Mouse (Mus musculus): ENCODE measurements at regions not wholly inside any gene's neighbourhood (a gene's known extent, or its start where the extent isn't known, plus 50 kb on each side); places are given as distances from the start of the nearest gene placed in this dataset.

DNA sequence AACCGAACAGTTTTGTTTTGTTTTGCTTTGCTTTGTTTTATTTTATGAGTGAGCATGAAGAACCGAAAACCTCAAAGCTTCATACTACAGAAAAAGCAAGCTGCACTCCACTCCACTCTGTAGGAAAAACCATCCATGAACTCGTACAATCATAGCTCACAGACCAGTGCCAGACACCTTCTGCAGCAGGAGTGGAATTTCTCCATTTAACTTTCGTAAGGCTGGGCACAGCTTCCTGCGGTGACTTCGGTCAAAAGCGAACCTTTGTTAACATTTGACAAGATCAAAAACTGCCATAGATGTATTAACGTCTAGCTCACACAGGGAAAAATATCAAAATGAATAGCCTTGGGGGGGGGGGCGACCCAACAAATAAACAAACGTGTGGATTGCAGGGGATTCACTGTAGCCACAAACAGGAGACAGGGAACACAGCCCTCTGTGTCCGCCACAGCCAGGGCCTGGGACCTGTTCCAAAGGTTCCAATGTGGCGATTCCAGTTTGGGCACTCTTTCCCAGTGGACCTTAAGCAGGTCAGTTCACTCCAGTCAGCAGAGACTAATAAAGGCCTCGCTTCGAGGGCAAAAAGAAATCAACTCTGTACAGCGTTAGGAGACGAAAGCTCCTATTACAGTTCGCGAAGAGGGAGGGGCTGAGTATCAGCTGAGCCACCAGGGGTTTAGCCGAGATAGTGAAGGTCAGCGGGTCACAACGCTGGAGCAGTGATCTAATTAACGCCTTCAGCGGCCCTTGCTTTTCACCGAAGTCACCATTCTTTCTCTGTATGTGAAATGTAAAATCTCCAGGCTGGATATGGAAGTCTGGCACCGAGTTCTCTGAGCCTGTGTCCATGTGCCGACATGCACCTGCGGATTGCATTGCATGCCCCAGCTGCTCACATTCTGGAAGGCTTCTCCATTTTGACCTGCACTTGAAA is 135.4 kb upstream of the Ankrd55 start:
- H3K79me2 ChIP-seq (replicated peaks; ENCODE audit: control insufficient read depth, insufficient read depth, low read length), result no peaks in the 10 kb centered on the region
- intact Hi-C loops (cut with DNase I), result no loop called here
- H3K27me3 ChIP-seq (ENCODE audit: control insufficient read depth, insufficient read depth, low read length), result no peaks in the 10 kb centered on the region
- H3K4me3 ChIP-seq, result peak overlapping the region; percentile 16; the same call in 1 of the 2 replicates
- 0 out of 2 replicates have a peak overlapping the region, but pooled peaks have one; percentile 20 for H3K9ac ChIP-seq (ENCODE audit: low read depth, low read length)
- H3K36me3 ChIP-seq (ENCODE audit: control insufficient read depth, insufficient read depth, low read length), result no peaks in the 10 kb centered on the region
- 18% methylated on average over 27 of the region's 27 CpGs for WGBS
- TF ChIP-seq EP300 (IDR thresholded peaks at IDR 0.05; ENCODE audit: insufficient read depth, low read depth, low read length) (no peak), POLR2A (IDR thresholded peaks at IDR 0.05; ENCODE audit: insufficient read depth, low read depth, low read length) (no peak), CTCF (IDR thresholded peaks at IDR 0.05) (no peak; the same call in 1 of the 2 replicates)
- H3K4me1 ChIP-seq (ENCODE audit: control insufficient read depth, insufficient read depth, low read length), result peaks cover 3% of the 10 kb centered on the region; the same call in 1 of the 2 replicates
- peak overlapping the region; percentile 75 for H3K27ac ChIP-seq
- peak; percentile 45 to 50 for DNase-seq

- Histone ChIP-seq H3K27ac (peak overlapping the region; percentile 75; the same call in 1 of the 2 replicates), H3K36me3 (ENCODE audit: control insufficient read depth, insufficient read depth, low read length) (no peaks in the 10 kb centered on the region), H3K79me2 (replicated peaks; ENCODE audit: control insufficient read depth, insufficient read depth, low read length) (no peaks in the 10 kb centered on the region), H3K4me1 (ENCODE audit: control insufficient read depth, insufficient read depth, low read length) (peaks cover 3% of the 10 kb centered on the region; the same call in 1 of the 2 replicates), H3K9ac (ENCODE audit: low read depth, low read length) (no peak overlapping the region), H3K4me3 (no peak overlapping the region), H3K27me3 (ENCODE audit: control insufficient read depth, insufficient read depth, low read length) (no peaks in the 10 kb centered on the region)
- DNase-seq, result peak; percentile 5 to 25
- WGBS, result 29% methylated on average over 4 of the region's 4 CpGs
- intact Hi-C loops (cut with DNase I), result no loop called here
- TF ChIP-seq CTCF (IDR thresholded peaks at IDR 0.05) (no peak), EP300 (IDR thresholded peaks at IDR 0.05; ENCODE audit: insufficient read depth, low read depth, low read length) (no peak), POLR2A (IDR thresholded peaks at IDR 0.05; ENCODE audit: insufficient read depth, low read depth, low read length) (no peak)
Observed at GRCm38 (mm10) chr13:112153681-112154127, 134.5 kb upstream of the Ankrd55 start.

GRCm38 (mm10) chr13:112159430-112160172 is 128.7 kb upstream of the Ankrd55 start:
- peak overlapping the region; percentile 77 for H3K27ac ChIP-seq
- no peaks in the 10 kb centered on the region for H3K27me3 ChIP-seq (ENCODE audit: control insufficient read depth, insufficient read depth, low read length)
- DNase-seq, result no peak
- TF ChIP-seq CTCF (IDR thresholded peaks at IDR 0.05) (no peak), POLR2A (IDR thresholded peaks at IDR 0.05; ENCODE audit: insufficient read depth, low read depth, low read length) (no peak), EP300 (IDR thresholded peaks at IDR 0.05; ENCODE audit: insufficient read depth, low read depth, low read length) (no peak)
- no peak overlapping the region for H3K9ac ChIP-seq (ENCODE audit: low read depth, low read length)
- intact Hi-C loops (cut with DNase I), result loop anchor here (2.0 to 5.0 kb wide), 2 partner anchors 43 to 62 kb away; no protein-coding TSS in a partner anchor
- H3K79me2 ChIP-seq (replicated peaks; ENCODE audit: control insufficient read depth, insufficient read depth, low read length), result no peaks in the 10 kb centered on the region
- no peak overlapping the region for H3K4me3 ChIP-seq
- no peaks in the 10 kb centered on the region for H3K36me3 ChIP-seq (ENCODE audit: control insufficient read depth, insufficient read depth, low read length)
- H3K4me1 ChIP-seq (ENCODE audit: control insufficient read depth, insufficient read depth, low read length), result peaks cover 12% of the 10 kb centered on the region
- WGBS, result 35% methylated on average over 9 of the region's 9 CpGs

- Histone ChIP-seq H3K79me2 (replicated peaks; ENCODE audit: control insufficient read depth, insufficient read depth, low read length) (no peaks in the 10 kb centered on the region), H3K27me3 (ENCODE audit: control insufficient read depth, insufficient read depth, low read length) (no peaks in the 10 kb centered on the region), H3K27ac (peak overlapping the region; percentile 77), H3K4me3 (no peak overlapping the region), H3K36me3 (ENCODE audit: control insufficient read depth, insufficient read depth, low read length) (no peaks in the 10 kb centered on the region), H3K4me1 (ENCODE audit: control insufficient read depth, insufficient read depth, low read length) (peaks cover 12% of the 10 kb centered on the region), H3K9ac (ENCODE audit: low read depth, low read length) (no peak overlapping the region)
- intact Hi-C loops (cut with DNase I), result loop anchor here (2.0 to 5.0 kb wide), 2 partner anchors 43 to 63 kb away; no protein-coding TSS in a partner anchor
- peak; percentile 45 to 56 for DNase-seq
- peak; percentile 65; the same call in 1 of the 2 replicates for TF ChIP-seq EP300 (IDR thresholded peaks at IDR 0.05; ENCODE audit: insufficient read depth, low read depth, low read length)
- TF ChIP-seq CTCF (IDR thresholded peaks at IDR 0.05), result no peak
- no peak for TF ChIP-seq POLR2A (IDR thresholded peaks at IDR 0.05; ENCODE audit: insufficient read depth, low read depth, low read length)
- WGBS, result 21% methylated on average over 2 of the region's 2 CpGs
Observed at GRCm38 (mm10) chr13:112160173-112160641, 128.0 kb upstream of the Ankrd55 start.

DNA sequence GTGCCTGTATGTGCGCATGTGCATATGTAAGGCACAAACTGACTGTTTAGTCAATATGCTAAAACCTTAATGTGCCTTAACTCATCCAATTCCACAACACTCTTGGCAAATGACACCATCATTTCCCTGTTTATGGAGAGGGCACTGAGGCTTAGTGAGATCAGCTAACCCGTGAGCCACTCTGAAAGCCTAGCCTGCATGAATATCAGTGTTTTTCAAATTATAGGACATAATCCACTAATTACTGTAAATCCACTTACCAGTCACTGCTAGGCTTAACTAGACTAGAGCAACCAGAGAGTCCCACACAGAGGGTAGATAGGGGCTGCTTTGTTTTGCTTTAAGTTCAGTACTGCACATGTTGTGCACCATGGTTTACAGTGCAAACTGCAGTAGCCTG is 127.5 kb upstream of the Ankrd55 start:
- 31% methylated on average over 2 of the region's 2 CpGs for WGBS

More for the DNA sequence above, 127.5 kb upstream of the Ankrd55 start:
- H3K27ac ChIP-seq, result peak overlapping the region; percentile 60
- H3K79me2 ChIP-seq (replicated peaks; ENCODE audit: control insufficient read depth, insufficient read depth, low read length), result no peaks in the 10 kb centered on the region
- H3K9ac ChIP-seq (ENCODE audit: low read depth, low read length), result no peak overlapping the region; the same call in 1 of the 2 replicates
- H3K36me3 ChIP-seq (ENCODE audit: control insufficient read depth, insufficient read depth, low read length), result no peaks in the 10 kb centered on the region
- no peak for DNase-seq
- no peaks in the 10 kb centered on the region for H3K27me3 ChIP-seq (ENCODE audit: control insufficient read depth, insufficient read depth, low read length)
- peaks cover 12% of the 10 kb centered on the region for H3K4me1 ChIP-seq (ENCODE audit: control insufficient read depth, insufficient read depth, low read length)
- no peak overlapping the region for H3K4me3 ChIP-seq
- no peak for TF ChIP-seq CTCF (IDR thresholded peaks at IDR 0.05)
- TF ChIP-seq EP300 (IDR thresholded peaks at IDR 0.05; ENCODE audit: insufficient read depth, low read depth, low read length), result no peak
- no peak for TF ChIP-seq POLR2A (IDR thresholded peaks at IDR 0.05; ENCODE audit: insufficient read depth, low read depth, low read length)
- intact Hi-C loops (cut with DNase I), result loop anchor here (2.0 to 5.0 kb wide), 2 partner anchors 44 to 63 kb away; no protein-coding TSS in a partner anchor

Measured in heart, adult 2 months (tissue).